Mouse (Mus musculus) layer of hippocampus, adult 2 months (tissue): ENCODE measurements around the gene Serp2. TPM values are rescaled to one million over a fixed set of nuclear protein-coding genes. Genes with fewer than 3 reads are reported as not detected.

Experiments
- DNase-seq, 2 experiments: peaks; one replicate each; pipeline ENCODE4 v3.0.0; 2022; ENCODE audit warnings: low spot score in 2 of 2
- H3K27ac ChIP-seq: fragments of 200-600 bp; 2 replicates; pipeline ENCODE4 v1.8.1; 2022
- H3K4me3 ChIP-seq: fragments of 200-600 bp; 2 replicates; pipeline ENCODE4 v1.8.1; 2022; ENCODE audit warnings: mild to moderate bottlenecking
- CTCF ChIP-seq: fragments of 200-600 bp; conservative IDR thresholded peaks from 2 replicates; pipeline ENCODE4 v1.8.1; 2022; ENCODE audit warnings: antibody characterized with exemption, mild to moderate bottlenecking, moderate library complexity
- total RNA-seq, 2 experiments: library from RNA; stranded (reverse); gene quantifications; 2 replicates each; pipeline ENCODE4 v1.2.3; 2021

The Serp2 gene
- total RNA-seq, 2 experiments from 2014 or later, result 142 to 158 TPM

DNA sequence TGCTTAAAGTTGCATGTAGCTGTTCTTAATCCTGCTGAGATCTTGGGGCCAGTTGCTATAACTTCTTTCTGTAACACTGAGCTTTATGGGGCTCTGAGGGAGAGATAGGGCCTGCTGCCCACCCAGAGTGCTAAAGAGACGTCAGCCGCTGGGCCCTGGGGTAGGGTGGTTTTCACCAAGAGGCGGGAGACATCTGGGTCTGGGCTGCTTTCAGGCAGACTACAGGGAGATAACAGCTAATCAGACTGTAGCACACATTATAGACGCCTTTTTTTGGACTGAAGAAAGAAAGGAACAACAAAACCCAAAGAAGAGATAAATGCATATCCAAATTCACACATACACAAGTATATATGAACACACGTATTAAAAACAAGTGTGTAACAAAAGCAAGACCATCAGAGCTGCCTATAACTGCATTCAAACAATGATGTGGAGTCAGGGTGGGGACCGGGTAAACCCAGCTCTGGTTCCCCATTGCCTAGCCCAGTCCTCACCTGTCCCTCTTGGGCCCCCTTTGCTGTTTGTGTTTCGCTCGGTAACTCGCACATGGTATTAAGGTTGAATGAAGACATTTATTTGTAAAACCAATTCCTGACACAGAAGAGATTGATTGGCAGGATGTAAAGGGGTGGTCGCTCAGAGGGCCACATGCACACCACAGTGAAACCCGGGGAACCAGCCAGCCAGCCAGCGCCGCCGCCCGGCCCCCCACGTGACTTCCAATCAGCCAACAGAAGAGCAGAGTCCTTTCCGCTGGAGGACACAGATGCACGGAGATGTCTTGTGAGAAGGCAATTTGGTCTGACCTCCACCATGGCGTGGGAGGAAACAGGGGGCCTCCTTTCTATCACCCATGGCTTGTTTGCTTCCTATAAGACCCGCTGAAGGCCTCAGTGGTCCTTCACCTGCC, 24.2 kb downstream of the Serp2 start:
- no peak overlapping the region for H3K4me3 ChIP-seq
- DNase-seq, result no peak
- TF ChIP-seq CTCF, result no peak
- H3K27ac ChIP-seq, result peak overlapping the region; percentile 36; the same call in 1 of the 2 replicates

DNA sequence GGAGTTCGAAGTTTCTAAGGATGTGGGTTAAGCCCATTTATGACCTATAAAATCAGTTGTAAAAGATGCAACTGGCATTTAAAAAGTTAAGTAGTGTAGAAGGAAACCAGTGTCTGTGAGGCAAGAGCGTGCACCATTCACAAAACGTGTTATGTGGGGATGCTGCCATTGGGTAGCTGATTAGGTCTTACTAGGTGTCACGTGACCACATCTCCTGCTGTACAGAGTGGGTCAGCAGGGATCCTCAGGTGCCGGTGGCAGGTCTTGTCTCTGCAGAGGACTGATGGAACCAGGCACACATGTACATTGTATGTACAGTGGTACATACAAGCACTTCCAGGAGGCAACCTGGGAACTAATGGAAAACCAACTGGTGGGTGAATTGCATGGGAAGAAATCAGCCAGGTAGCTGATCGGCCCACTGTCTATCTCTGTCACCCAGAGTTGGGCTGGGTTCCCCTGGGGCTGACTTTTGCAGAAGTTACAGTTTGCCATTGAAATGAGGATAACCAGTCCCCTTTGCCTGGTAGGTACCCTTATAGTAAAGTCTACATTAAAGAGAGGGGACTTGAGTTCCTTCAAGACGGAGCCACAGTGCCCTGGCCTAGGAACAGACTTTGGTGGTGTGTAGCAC, 25.5 kb downstream of the Serp2 start:
- no peak overlapping the region for H3K27ac ChIP-seq
- H3K4me3 ChIP-seq, result no peak overlapping the region
- DNase-seq, result no peak
- TF ChIP-seq CTCF, result no peak

DNA sequence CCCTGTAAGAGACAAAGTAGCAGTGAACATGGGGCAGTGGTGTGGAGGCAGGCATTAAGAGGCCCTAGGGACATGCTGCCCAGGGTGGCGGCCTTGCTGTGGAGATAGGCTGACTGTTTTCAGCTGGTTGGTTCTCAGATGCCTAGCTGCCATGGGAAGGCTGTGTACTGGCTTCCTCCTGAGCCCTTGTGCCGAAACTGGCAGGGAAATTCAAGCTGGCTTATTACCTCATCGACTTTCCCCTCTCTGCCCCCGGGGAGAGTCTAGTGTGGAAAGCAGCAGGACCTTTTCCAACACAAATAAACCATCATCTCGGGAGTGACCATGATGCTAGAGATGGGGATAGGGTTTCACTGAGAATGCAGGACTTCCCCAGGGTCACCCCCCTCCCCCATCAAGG, 28.0 kb downstream of the Serp2 start:
- DNase-seq, result no peak
- no peak for TF ChIP-seq CTCF
- H3K4me3 ChIP-seq, result no peak overlapping the region

DNA sequence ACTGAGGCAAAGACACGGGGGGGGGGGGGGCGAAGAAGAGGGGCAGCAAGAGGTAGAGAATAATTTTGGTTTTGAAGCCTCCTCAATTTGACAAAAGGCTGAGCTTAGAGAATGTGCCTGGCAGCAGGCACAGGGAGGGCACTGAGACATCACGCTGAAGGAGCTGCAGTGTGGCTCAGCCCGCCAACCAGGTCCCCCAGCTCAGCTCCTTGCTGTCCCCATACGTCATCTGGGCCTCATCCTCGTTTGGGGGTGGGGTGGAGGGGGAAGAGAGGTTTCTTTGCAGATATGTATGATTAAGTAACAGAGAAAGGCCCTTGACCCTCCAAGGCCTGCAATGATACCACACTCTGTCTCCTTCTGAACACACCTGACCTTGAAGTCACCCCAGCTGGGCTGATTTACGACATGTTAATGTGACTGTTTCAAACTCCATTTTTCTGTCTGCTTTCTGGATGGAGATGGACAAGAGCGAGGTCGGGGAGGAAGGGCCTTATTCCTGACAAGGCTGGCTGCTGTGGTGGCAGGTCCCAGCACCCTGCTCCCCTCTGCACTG, 28.9 kb downstream of the Serp2 start:
- DNase-seq, result no peak
- no peak for TF ChIP-seq CTCF
- H3K27ac ChIP-seq, result no peak overlapping the region
- no peak overlapping the region for H3K4me3 ChIP-seq

More for the DNA sequence above, 28.0 kb downstream of the Serp2 start:
- no peak overlapping the region for H3K27ac ChIP-seq

DNA sequence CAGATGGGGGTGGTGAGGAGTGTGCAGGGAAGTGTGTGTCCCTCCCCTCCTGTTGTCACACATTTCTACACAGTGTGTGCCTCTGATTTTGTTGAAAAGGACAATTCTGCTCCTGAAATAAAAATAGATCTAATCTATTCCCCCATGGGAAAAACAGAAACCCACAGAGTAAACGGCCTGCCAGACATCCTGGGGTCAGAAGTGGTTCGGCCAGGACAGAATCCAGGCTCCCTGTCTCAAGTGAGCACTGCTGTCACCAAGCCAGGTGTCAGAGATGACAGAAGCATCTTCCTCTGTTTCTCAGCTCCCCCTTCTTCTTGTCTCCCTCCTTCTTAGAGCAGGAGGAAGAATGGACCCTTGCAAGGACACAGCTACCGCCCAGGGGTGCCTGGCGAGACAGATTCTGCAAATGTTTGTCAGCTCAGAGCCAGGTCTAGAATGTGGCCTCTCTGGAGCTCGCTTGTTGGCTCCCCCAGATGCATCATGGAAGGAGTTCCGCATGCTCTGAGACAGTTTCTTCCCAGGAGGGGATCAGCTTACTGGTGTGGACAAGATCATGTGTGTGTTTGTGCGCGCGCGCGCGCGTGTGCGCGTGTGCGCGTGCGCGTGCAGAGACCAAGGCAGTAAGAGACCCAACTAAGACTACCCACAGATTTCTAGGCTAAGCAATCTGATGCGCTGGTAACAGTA, 29.5 kb downstream of the Serp2 start:
- Histone ChIP-seq H3K27ac (peak overlapping the region; percentile 2; the same call in 1 of the 2 replicates), H3K4me3 (no peak overlapping the region)
- no peak for DNase-seq
- no peak for TF ChIP-seq CTCF

DNA sequence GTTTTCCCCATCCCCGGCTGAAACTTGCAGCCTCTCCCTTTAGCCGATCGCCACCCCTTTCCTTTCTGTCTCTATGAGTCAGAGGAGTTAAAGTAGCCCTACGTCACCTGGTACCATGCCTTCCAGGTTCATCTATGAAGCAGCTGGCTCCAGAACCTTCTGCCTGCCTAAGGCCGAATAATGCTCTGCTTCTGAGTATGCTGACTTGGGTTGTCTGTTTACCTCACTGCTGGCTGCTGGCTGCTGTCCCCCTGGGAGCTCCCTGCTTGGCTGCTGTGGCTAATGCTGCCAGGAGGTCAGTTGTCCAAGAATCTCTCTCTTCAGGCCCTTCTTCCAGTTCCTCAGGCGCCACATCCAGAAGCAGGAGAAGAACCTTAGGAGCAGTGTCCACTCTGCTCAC, 30.2 kb downstream of the Serp2 start:
- H3K27ac ChIP-seq, result peak overlapping the region; percentile 28; the same call in 1 of the 2 replicates
- TF ChIP-seq CTCF, result no peak
- H3K4me3 ChIP-seq, result no peak overlapping the region
- DNase-seq, result no peak

DNA sequence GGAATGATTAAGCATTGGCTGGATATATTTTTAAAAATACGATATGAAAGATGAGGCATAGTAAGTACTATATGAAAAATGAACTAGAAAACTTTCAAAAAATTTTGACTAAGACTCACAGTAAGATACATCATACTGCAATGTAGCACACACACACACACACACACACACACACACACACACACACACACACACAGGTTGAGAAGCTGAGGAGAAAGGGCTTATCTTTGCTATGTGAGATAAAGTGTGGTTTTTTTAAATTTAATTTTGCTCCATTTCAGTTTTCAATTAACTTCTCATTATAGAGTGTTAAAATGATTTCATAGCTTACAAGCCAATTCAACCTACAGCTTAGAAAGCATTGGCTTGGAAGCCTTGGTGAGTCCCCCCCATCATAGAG, 33.3 kb downstream of the Serp2 start:
- Histone ChIP-seq H3K27ac (no peak overlapping the region), H3K4me3 (no peak overlapping the region)
- DNase-seq, result no peak
- TF ChIP-seq CTCF, result no peak

DNA sequence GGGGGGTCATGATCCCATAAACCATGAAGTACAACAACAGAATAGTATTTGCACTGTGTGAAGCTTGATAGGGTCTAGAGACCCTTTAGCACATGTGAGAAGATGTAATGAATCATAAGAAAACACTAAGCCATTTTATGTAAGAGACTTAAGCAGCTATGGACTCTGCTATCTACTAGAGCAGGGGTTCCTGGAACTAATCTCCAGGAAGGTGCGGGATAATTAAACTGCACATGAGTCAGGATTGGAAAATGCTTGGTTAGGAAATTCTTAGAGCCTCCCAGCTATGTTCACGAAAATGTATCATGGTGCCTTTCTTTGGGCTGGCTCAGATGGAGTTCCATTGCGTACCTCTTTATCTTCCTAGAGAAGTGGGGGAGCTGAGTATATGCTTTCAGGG, 35.4 kb downstream of the Serp2 start:
- Histone ChIP-seq H3K27ac (no peak overlapping the region), H3K4me3 (no peak overlapping the region)
- TF ChIP-seq CTCF, result no peak
- no peak for DNase-seq

DNA sequence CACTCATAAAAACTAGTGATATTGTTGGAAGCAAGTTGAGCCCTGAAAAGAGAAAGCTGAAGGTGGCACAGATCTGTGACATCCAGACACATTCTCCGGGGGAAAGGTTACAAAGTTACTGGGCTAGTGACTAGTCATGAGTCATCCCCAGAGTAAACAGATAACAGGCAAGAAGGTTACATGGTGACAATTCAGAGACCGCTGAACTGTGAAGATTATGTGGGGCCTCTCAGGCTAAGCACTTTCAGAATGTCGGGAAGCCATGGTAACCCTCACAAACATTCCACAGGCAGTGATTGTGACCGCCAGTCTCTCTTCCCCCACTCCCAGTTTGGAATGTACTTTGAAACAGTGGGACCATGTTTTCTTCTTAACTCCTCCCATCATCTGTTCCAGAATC, 36.1 kb downstream of the Serp2 start:
- Histone ChIP-seq H3K4me3 (no peak overlapping the region), H3K27ac (no peak overlapping the region)
- no peak for TF ChIP-seq CTCF
- DNase-seq, result no peak

DNA sequence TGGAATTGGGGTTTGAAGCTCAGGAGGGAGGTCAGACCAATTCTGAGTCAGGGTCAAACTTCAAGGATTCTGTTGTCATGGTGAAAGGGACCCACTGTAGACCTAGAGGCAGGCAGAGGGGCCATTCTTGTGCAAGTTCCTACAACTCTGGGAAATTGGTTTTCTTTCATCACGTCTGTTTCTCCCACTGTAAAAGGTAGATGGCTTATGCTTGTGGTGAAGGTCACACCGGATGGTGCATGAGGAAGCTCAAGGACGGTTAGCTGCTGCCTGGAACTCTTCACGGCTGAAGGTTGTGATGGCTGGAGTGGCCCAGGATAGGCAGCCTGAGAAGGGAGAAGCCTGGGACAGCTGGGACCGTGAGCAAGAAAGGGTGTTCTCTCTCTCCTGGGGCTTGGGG, 38.5 kb downstream of the Serp2 start:
- H3K27ac ChIP-seq, result no peak overlapping the region
- DNase-seq, result no peak
- no peak overlapping the region for H3K4me3 ChIP-seq
- TF ChIP-seq CTCF, result no peak

DNA sequence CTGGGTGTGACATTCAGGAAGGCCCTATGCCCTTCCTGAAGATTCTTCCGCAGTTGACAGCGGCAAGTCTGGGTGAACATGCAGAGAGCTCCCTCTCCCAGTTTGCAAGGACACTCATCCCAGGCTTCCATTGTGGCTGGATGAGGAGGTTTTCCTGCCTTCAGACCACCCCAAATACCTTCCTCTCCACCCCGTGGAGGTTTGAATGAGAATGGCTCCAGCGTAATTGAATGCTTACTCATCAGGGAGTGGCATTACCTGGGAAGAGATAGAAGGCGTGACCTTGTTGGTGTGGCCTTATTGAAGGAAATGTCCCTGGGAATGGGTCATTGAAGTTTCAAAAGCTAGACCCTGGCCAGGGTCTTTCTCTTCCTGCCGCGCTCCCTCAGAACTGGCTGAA, 41.1 kb downstream of the Serp2 start:
- TF ChIP-seq CTCF, result no peak
- Histone ChIP-seq H3K4me3 (no peak overlapping the region), H3K27ac (no peak overlapping the region)
- DNase-seq, result no peak

DNA sequence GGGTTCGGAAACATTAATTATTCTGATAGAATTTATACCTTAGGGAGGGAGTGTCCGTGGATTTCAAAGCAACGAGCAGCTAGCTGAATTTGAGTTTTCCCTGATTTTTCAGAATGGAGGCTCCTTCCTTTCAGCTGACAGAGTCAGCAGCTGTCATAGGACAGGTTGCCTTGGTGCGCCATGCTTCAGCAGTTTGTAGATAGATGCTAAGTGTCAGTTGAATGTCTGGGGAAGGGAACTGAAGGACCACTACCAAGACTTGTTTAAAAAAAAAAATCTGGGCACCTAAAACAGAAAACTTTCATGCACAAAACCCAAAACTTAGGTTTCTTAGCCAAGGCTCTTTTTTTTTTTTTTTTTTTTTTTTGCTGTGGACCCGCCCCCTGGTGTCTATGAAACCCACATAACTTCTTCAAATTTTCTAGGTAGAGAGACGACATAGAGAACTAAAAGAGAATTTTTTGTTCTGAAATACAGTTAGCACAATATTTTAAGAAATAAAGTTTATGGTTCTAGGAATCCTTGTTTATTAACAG, 42.6 kb downstream of the Serp2 start:
- Histone ChIP-seq H3K27ac (no peak overlapping the region), H3K4me3 (no peak overlapping the region)
- DNase-seq, result no peak
- TF ChIP-seq CTCF, result no peak
